Mouse (Mus musculus) liver, adult 2 months (tissue): ENCODE measurements around the gene Hlx.

Experiments
- CTCF ChIP-seq: fragments of 200-500 bp; IDR thresholded peaks from 2 replicates; pipeline ENCODE4 v1.5.1; 2011; ENCODE audit warnings: low read depth, low read length, control low read depth
- POLR2A ChIP-seq: fragments of 200-500 bp; IDR thresholded peaks from 2 replicates; pipeline ENCODE4 v1.6.1; 2011; ENCODE audit warnings: low read length, control low read depth; ENCODE audit not compliant: insufficient read depth; ENCODE audit errors: extremely low read depth

DNA sequence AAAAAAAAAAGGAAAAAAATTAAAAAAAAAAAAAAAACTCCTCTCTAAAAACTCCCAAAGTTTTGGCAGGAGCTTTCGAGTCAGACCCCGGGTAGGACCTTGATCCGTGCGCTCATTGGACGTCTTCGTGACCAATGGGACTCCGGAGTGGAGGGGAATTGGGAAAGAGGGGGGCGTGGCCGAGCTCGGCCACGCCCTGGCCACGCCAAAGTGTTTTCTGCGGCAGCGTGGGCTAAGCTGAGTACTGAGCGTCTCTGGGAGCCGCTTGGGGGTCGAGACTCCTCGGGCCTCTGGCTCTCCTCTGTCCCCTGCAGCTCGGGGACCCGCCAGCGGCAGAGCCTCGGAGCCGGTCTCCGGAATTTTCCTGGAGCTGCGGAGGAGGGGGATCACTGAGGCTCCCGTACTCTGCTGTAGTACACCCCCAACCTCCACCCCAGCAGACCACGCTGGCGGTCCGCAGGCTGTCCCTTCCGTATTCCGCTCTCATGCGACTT is at the start of gene Hlx:
- TF ChIP-seq CTCF (no peak), POLR2A (peak; percentile 40; the same call in 1 of the 2 replicates)
